Mouse (Mus musculus) retina, adult 2 months (tissue): ENCODE measurements around the gene Art3.

Experiments used
- DNase-seq: peaks from one replicate; pipeline ENCODE4 v3.0.0-alpha.2; 2012; ENCODE audit warnings: low read depth, low spot score

The Art3 gene

GRCm38 (mm10) chr5:92376795-92377405 lies 45.3 kb downstream of the Art3 start:
- no peak for DNase-seq

DNA sequence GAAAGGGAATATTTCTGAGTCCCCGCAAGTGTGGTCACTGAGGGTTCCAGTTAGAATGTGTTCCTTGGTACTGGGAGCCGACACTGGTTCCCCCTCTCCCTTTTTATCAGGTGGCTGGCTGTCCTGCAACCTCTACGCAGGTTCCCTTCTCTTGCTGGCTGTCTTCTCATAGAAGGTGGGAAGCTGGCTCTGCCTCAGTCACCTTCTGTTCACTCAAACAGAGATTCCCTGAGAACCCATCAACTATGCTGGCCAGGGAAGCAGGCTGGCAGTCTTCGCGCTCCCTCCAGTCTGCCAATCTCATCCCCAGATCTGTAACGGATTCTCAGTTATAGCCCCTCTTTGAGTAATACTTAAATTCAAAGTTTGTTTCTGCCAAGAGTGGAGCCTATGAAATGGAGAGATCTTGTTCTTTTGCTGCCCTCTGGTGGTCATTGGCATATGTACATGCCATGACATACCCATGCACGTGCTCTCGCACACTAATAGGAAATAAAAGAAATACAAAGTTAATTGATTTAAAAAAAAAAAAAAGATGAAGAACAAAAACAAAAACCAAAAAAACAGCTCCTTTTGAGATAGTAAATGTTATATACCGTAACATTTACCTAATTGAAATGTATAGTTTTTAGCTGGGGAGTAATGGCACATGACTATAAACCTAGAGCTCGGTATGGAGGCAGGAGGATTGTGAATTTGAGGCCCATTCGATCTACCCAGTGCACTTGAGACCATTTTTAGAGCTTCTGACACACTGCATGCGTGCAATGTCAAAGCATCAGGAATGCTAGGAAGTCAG lies 50.1 kb downstream of the Art3 start:
- DNase-seq = peak; percentile 59

GRCm38 (mm10) chr5:92382349-92382679 lies 50.7 kb downstream of the Art3 start:
- no peak for DNase-seq

DNA sequence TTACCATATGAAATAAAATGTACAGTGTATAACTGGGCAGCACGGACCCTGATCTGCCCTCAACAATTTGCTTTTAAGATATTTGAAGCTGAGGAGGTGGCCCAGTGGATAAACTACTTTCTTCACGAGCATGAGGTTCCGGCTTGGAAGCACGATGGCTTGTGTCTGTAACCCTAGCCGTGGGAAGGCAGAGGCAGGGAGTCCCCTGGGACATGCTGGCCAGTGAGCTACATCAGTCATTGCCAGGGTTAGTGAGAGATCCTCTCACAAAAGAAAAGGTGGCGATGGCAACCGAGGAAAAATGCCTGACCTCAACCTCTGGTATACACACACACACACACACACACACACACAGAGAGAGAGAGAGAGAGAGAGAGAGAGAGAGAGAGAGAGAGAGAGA lies 52.1 kb downstream of the Art3 start:
- DNase-seq = no peak

DNA sequence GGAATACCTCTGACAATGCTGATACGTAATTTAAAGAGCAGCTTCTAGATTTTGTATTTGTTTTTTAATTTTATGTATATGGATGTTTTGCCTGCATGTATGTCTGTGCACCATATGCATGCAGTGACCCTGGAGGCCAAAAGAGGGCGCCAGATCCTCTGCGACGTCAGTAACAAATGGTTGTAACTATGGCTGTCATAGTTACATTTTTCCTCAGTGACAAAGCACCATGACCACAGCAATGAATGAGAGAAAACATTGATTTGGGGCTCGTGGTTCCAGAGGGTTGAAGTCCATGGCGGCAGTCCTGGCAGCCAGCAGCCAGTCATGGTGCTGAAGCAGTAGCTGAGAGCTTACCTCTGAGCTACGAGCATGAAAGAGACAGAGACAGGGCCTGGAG lies 53.2 kb downstream of the Art3 start:
- DNase-seq = no peak

DNA sequence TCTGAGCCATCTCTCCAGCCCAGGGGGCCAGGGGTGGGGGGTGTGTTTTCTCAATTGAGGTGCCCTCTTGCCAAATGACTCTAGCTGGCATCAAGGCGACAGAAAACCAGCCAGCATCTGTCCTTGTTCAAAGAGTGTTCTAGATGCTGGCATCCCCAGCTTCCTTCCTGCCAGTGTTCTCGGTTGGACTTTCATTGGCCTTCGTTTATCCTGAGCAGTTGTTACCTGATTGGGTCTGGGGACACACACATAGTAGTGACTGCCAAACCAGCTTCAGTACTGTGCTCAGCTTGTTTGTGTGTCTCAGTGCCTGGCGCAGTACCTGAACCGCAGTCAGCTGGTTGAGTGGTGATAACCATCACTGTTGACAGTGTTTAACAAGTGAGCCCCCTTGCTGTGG lies 54.5 kb downstream of the Art3 start:
- no peak for DNase-seq

- DNase-seq = no peak
Observed at GRCm38 (mm10) chr5:92386643-92387042, 55.0 kb downstream of the Art3 start.

- DNase-seq = no peak
Observed at GRCm38 (mm10) chr5:92387433-92387832, 55.8 kb downstream of the Art3 start.

DNA sequence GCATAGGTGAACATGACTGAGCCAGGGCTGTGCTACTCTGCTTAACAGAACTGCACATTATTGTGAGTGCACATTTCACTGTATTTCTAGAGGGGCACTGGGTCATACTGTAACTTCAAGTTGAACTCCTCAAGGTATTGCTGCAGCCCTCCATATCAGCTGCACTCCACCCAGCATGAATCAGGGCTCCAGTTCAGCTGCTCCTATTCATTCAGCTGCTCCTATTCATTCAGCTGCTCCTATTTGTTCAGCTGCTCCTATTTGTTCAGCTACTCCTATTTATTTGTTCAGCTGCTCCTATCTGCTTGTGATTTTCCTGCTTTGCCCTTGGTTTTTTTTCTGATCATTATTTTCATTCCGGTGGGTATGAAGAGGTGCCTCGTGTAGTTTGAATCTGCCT lies 58.4 kb downstream of the Art3 start:
- no peak for DNase-seq

DNA sequence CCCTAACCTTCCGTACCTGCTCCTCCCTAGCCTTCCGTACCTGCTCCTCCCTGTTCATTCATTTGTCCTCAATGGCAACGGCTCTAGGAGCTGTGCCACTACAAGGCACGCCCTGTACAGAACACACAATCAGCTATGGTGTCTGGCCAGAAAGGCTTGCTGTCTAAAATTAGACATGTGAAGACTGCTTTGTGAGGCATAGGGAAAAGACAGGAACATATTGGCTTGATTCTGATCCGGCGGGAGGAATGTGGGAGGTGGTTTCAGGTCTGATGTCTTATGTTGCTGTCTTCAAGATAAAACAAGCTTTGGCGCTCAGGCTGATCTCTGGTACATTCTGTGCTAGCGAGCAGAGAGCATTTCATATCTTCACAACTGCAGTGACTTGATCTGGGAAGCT lies 59.0 kb downstream of the Art3 start:
- DNase-seq = no peak

DNA sequence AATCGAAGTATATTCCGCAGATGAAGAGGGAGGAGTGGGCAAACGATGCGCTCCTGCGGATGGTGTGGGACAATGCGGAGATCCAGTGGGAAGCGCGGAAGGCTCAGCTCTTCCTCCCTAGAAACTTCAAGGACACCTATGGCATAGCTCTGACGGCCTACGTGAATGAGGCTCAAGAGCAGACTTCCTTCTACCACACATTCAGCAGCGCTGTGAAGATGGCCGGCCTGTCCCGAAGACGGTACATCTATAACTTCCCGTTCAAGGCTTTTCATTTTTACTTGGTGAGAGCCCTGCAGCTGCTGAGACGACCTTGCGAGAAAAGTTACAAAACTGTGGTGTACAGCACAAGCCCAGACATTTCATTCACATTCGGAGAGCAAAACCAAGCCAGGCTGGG lies 60.9 kb downstream of the Art3 start:
- no peak for DNase-seq

DNA sequence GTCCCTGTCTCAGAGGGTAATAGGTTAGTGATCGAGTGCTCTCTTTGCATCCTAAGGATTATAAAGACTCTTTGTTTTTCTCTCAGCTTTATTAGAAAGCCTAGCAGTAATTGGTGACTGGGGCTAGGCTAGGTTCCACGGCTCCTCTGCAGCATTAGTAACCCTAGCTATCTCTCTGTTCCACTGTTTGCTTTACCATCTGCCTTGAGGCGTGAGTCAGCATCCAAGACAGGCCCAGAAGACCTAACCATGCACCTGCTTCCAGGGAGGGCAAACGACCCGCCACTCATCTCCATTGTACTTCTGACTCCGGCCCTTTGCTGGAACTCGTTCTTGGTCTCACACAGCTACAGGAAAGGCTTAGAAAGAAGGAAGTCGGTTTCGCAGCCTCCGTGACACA lies 62.2 kb downstream of the Art3 start:
- no peak for DNase-seq

DNA sequence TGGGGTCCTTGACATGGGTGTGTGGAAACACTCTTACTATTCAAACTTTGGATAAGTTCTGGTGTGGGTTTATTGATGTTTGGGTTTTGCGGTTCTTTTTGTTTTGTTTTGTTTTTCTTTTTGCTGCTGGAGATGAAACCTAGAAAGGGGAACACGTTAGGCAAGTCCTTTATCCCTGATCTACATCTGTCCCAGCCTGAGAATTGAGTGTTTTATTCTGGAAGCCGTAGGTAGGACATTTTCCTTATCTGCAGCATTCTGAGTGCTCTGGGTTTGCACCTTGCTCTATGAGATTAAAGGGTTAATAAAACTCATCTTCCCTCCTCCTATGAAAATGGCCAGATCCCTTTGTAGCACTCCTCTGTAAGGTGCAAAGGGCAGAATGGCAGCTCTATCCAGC lies 64.1 kb downstream of the Art3 start:
- DNase-seq = no peak

- no peak for DNase-seq
Observed at GRCm38 (mm10) chr5:92396476-92396875, 64.8 kb downstream of the Art3 start.

DNA sequence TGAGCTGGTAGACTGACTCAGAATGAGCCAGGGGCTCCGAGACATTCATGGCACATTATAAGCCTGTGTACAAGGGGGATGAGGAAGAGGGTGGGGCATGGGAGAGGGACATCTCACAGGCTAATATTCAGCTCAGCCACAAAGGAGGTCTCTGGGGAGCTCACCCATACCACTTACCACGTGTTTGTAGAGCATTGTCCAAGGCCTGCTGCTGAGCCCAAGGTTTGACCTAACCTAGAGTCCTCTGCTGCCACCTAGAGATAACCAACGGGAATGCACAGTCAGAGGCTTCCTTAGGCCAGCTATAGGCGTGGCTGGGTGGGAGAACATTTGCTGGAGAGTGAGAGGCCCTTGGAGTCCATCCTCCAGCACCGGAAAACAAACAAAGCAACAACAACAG lies 66.5 kb downstream of the Art3 start:
- DNase-seq = peak; percentile 39

GRCm38 (mm10) chr5:92402816-92403215 lies 71.2 kb downstream of the Art3 start:
- no peak for DNase-seq

- no peak for DNase-seq
Observed at GRCm38 (mm10) chr5:92403562-92404399, 72.2 kb downstream of the Art3 start.

DNA sequence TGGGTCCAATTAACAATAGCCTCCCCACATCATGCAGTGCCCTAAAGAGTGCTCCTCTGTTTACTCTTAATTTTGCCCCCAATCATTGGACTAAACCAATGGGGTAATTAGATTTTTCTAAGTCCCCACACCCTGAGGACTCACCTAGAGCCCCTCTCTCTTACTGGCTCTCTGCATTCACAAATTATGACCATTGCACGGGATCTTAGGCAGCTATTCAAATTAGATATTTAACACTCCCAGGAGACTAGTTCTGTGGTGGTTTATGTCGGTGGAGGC lies 72.7 kb downstream of the Art3 start:
- DNase-seq = no peak

DNA sequence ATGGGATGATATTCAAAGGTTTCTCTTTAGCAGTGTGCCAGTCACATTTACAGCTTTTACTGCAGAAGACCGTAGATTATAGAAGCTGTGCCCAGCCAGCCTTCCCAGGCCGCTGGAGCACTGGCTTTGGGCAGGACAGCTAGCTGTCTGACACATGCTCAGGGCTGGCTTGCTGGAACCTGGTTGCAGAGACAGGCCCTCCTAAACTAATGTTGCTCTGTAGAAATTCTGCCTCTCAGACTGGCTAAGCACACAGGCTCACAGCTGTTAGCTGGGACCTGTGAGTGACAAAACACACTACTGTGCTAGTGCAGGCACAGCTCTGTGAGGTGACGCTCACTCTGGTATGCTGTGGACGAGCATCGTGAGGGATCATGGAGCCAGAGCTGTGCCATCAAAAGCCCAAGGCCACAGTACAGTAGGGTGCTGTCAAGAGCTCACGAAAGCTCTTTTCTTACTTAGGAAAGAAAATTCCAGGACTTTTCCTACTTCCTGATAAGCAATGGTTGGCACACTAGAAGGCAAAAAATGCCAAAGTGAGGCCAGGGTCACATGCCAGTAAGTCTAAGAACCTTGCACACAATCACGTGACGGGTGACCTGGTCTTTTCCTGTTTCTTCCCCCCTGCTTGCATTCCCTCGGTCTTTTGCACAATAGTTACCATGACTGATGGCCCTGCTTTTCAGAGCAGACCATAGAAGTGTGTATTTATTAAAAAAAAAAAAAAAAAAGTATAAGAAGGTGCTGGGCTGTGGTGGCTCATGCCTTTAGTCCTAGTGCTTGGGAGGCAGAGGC lies 77.9 kb downstream of the Art3 start:
- no peak for DNase-seq

- no peak for DNase-seq
Observed at GRCm38 (mm10) chr5:92410486-92410885, 78.9 kb downstream of the Art3 start.

GRCm38 (mm10) chr5:92411461-92412140 lies 80.0 kb downstream of the Art3 start:
- no peak for DNase-seq
